Mouse (Mus musculus) liver, adult 10 weeks (tissue): ENCODE data around the gene Slc25a10. TPM values are rescaled to one million over a fixed set of nuclear protein-coding genes. Genes with fewer than 3 reads are reported as not detected.

ENCODE experiments used
- polyA plus RNA-seq: library from polyadenylated mRNA; stranded (reverse); fragments of 350-450 nt; fragmentation: Illumina TruSeq; extraction: RNeasy Lipid Tissue Mini Kit (QIAGEN cat#74804); gene quantifications from one replicate; pipeline ENCODE4 v1.2.3, GENCODE M21; 2014; ENCODE audit warnings: low read depth, low replicate concordance

Slc25a10 gene
- polyA plus RNA-seq, result 5.5 TPM

DNA sequence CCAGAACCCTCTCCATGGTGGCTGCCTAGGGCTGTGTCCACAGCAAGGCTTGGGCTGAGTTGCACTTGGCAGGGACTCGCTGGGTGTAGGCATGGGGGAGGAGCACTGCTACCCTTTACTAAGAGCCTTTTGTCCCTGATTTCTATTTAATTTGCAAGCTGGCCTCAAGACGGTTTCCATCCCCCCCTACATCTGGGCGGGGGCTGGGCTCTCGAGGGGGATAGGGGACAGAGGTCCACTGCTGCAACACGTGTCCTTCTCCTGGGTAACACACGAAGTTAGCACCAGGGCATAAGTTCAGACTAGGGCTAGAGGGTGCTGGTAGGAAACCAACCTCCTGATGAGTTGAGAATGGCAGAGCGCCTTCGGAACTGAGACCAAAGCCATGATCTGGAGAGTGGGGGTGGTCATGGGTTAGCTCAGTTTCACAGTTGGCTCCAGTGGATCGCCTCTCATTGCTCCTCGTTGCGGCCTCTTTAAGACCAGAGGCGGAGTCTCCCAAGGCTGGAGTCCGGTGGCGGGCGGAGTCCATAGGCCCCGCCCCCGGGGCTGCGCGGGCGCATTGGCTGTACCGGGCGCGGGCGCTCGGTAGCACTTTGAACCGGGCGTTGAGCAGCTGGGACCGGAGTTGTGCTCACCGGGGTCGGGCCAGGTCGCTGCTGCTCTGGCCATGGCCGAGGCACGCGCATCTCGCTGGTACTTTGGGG, at the start of gene Slc25a10:
Gene Slc25a10 (plus strand): TSS at position 524 of the 707 bp plus-strand sequence.

DNA sequence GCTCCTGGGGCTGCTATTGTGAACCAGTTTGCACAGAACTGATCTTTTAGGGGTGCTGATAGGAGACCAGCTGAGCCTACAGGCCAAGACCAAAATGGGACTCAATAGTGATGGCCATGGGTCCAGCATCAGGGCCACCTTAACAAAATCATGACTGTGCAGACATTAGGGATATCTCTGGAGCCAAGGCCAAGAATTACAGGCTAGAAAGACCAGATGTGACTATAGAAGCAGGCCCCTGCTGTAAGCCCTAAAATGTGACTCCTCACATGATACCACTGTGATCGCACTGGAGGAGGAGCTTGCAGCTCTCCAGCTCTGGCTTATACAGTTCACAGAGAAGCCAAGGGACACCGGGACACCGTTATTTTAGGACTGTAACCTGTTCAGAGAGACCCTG, 49.3 kb upstream of the Slc25a10 start, which contains the start of gene Tspan10:
Gene Tspan10 (plus strand): TSS at position 301 of the 400 bp plus-strand sequence.

DNA sequence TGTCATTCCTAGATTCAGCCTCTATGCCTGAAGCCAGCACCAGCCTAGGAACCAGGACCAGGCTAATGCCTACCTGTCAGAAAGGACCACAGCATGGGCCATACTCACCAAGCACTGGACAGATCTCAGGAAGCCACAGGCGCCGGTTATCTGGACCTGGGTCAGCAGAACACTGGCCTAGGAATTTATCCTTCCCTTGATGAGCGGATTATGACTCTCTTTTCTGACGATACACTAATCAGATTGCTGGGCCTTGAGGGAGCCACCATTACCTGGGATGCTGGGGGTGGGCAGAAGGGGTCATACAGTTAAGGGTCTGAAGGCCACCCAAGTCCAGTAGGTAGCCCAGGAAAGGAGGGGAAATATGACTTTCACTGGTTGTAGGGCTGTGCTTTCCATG, 38.3 kb upstream of the Slc25a10 start, which contains the start of gene Pde6g:
Gene Pde6g (minus strand): TSS at position 195 of the 400 bp plus-strand sequence.

DNA sequence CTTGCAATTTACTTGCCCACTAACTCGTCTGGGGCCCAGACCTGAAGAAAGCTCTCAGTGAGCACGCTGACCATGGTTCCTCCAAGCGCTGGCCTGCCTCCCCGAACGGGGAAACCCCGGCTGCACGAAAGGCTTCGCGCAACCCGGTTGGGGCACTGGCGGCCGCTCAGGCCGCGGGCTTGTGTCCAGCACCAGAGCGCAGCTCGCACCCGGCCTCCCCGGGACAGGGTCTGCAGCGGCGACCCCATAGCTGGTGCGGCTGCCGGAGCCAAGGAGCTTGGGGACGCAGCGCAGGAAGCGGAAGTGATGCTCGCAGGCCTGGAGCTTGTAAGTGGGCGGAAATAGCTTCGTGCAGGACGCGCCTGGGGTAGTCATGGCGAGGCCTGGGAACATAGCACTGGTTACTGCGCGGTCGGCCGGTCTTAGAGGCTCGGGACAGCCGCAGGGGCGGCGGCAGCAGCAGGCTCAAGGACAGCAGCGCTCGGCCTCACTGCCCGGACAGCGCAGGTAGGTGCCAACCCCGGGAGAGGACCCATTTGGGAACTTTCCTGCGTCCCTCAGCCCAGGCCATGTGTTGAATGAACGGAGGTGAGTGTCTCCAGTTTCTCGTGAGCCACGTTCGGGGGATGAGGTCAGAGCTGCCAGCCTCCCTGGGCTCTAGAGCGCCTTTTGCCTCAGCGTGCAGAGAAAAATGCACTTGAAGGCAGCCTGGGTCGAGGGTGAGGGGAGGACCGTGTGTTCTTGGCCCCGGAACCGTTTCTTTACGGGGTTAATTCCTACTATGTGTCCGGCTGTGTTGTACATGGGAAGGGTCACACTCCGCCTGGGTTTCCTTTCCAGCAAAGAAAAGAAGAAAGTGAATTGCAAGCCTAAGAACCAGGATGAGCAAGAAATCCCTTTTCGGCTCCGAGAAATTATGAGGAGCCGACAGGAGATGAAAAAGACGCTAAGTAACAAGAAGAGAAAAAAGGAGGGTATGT, 33.6 kb upstream of the Slc25a10 start, which contains the start of the genes Oxld1 and Ccdc137:
Gene Oxld1 (minus strand): TSS at position 297 of the 980 bp plus-strand sequence.
Gene Ccdc137 (plus strand): TSS at position 344 of the 980 bp plus-strand sequence.

DNA sequence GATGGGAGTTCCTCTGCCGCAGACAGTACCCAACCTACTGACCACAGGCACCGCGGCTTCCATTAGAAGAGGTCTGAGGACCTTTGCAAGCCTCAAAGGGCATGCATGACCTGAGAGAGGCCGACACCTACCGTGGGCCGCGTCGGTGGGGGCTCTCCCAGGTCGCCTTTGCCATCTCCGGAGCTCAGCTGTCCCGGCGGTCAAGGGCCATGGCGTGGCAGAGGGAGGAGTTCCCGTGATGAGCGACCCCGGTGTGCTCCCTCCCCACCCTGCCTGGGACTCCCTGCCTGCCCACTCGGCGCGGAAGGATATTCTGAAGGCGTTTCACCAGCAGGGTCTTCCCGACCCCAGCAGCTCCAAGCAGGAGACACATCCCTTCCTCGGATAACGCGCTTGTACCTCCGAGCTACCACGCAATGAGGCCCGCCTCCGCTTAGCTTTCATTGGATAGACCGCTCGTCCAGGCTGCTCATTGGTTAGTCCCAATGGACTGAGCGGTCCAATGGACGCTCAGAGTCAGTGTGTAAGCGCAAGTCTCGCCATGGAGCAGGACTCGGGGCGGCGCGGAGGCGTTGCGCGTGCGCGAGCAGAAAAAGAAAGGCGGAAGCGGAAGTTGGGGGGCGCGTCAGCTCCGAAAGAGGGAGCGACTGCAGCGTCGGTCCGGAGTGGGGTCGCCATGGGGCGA, 24.4 kb upstream of the Slc25a10 start, which contains the start of gene Arl16:
Gene Arl16 (minus strand): TSS at position 557 of the 685 bp plus-strand sequence.

DNA sequence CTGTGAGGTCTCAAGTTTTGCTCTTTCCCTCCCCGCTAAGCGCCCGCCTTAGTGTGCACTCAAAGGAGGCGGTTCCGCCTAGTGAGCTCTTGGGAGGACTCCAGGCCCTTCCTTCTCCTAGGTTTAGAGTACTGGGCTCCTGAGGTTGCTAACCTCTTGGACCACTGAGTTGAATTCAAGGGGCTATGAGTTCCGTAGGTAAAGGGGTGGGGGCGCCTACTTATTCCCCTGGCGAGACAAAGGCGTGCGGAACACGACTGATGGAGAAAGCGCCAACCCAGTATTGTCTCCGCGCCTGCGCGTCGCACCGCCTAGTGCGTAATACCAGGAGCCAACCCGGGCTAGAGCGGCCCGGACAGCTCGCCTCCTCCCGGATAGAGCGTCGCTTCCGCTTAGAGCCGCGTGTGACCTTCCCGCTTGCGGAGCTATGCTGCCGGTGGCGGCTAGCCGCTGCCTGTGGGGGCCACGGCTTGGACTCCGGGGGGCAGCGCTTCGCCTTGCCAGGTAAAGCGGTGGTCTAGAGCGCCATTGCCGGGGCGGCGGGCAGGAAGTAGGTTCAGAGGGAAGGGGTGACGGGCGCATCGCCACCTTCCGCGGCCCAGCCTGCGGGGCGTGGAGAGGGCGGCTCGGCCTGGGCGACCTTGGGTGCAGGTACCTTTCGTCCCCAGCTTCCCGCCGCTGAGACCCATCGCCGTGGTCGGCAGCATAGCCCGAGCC, 7.2 kb upstream of the Slc25a10 start, which contains the start of gene Mrpl12:
Gene Mrpl12 (plus strand): TSS at position 349 of the 717 bp plus-strand sequence.

DNA sequence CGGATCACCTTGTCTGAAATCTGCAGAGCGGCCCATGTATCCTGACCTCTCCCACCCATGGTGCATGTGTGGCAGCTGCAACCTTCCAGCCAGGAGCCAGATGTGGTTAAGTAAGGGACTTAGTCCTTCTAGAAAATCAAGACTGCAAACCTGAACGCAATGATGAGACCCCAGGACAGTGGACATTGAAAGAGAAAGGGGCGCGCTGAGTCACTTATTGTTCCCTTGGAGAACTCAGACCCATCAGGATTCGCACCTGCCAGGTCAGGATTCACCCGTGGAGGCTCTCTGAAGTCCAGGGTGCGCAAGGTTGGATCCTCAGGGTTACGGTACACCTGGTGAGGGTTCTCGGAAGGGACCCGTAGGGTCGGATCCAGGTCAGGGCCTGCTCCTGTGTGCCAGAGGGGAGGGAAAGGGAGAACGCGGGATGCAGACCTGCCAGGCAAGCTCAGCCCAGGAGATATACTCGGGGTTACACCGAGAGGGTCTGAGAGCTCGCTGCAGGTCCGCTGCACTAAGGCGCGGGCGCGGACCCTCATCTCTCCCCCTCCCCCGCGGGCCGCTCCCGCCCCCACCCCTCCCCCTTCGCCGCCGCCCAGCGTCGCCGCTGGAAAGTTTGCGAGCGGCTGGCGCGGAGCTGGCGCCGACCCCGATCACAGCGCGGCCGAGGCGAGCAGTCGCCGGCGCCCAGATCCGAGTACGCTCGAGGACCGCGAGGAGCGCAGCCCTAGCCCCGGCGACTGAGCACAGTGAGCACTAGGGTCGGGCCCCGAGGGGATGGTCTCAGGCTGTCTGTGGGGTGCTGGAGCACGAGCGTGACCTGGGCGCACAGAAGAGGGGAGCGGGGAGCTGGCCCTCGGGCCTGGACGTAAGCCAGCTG, 38.7 kb downstream of the Slc25a10 start, which contains the start of gene Gcgr:
Gene Gcgr (plus strand): TSS at position 615 of the 880 bp plus-strand sequence.

Other genes starting within 250 kb of the Slc25a10 start
- gene Actg1, start 143.3 kb upstream of the Slc25a10 start, polyA plus RNA-seq, result 121 TPM
- gene Fscn2, start 130.3 kb upstream of the Slc25a10 start, polyA plus RNA-seq, result not detected
- not detected for gene Faap100, start 113.1 kb upstream of the Slc25a10 start, polyA plus RNA-seq
- gene Nploc4, start 54.1 kb upstream of the Slc25a10 start, polyA plus RNA-seq, result 20.5 TPM
- not detected for gene Tspan10, start 49.2 kb upstream of the Slc25a10 start, polyA plus RNA-seq
- gene Pde6g, start 38.3 kb upstream of the Slc25a10 start, polyA plus RNA-seq, result not detected
- 0.56 TPM for gene Oxld1, start 33.8 kb upstream of the Slc25a10 start, polyA plus RNA-seq
- gene Ccdc137, start 33.7 kb upstream of the Slc25a10 start, polyA plus RNA-seq, result 5.4 TPM
- gene Arl16, start 24.2 kb upstream of the Slc25a10 start, polyA plus RNA-seq, result 6.2 TPM
- 8.1 TPM for gene Mrpl12, start 7.2 kb upstream of the Slc25a10 start, polyA plus RNA-seq
- gene Gcgr, start 38.9 kb downstream of the Slc25a10 start, polyA plus RNA-seq, result 16.2 TPM
- gene Mcrip1, start 57.9 kb downstream of the Slc25a10 start, polyA plus RNA-seq, result 1.0 TPM
- gene Ppp1r27, start 59.3 kb downstream of the Slc25a10 start, polyA plus RNA-seq, result not detected
- 507 TPM for gene P4hb, start 81.4 kb downstream of the Slc25a10 start, polyA plus RNA-seq
- 9.6 TPM for gene Arhgdia, start 89.8 kb downstream of the Slc25a10 start, polyA plus RNA-seq
- gene Alyref, start 106.5 kb downstream of the Slc25a10 start, polyA plus RNA-seq, result 8.3 TPM
- 5.2 TPM for gene Anapc11, start 106.6 kb downstream of the Slc25a10 start, polyA plus RNA-seq
- not detected for gene Npb, start 116.6 kb downstream of the Slc25a10 start, polyA plus RNA-seq
- gene Pcyt2, start 126.1 kb downstream of the Slc25a10 start, polyA plus RNA-seq, result 110 TPM
- 8.9 TPM for gene Sirt7, start 133.4 kb downstream of the Slc25a10 start, polyA plus RNA-seq
- gene Mafg, start 141.8 kb downstream of the Slc25a10 start, polyA plus RNA-seq, result 13.1 TPM
- gene Pycr1, start 151.9 kb downstream of the Slc25a10 start, polyA plus RNA-seq, result not detected
- not detected for gene Myadml2, start 156.3 kb downstream of the Slc25a10 start, polyA plus RNA-seq
- 1.4 TPM for gene Notum, start 169.3 kb downstream of the Slc25a10 start, polyA plus RNA-seq
- 5.6 TPM for gene Aspscr1, start 181.1 kb downstream of the Slc25a10 start, polyA plus RNA-seq
- 4.1 TPM for gene Cenpx, start 221.9 kb downstream of the Slc25a10 start, polyA plus RNA-seq
- gene Lrrc45, start 222.1 kb downstream of the Slc25a10 start, polyA plus RNA-seq, result 0.16 TPM
- gene Rac3, start 229.6 kb downstream of the Slc25a10 start, polyA plus RNA-seq, result not detected
- gene Dcxr, start 235.4 kb downstream of the Slc25a10 start, polyA plus RNA-seq, result 13.1 TPM
- not detected for gene Cbr2, start 240.3 kb downstream of the Slc25a10 start, polyA plus RNA-seq